In genomic region chr9:37761728-37762127, GRCm38 (mm10) we compare ENCODE assay signal across 31 mouse cellular contexts. TPM values are rescaled to one million over a fixed set of nuclear protein-coding genes. Genes with fewer than 3 reads are reported as not detected.
"Had no signal": no experiment of that assay in that cellular context is flagged by ENCODE, and none has a peak within 500 bp of the region (broad histone marks: within the 10 kb centered on the region; RNA-seq: fewer than 3 reads in every experiment).

No protein-coding gene starts in this region.

- H3K4me2 ChIP-seq: liver, embryonic 13.5 days; midbrain, embryonic 11.5 days; midbrain, embryonic 15.5 days; neural tube, embryonic 13.5 days had no signal

- H3K9me3 ChIP-seq: liver, embryonic 13.5 days; midbrain, embryonic 15.5 days; neural tube, embryonic 13.5 days had no signal

- H3K27me3 ChIP-seq: liver, embryonic 13.5 days; midbrain, embryonic 15.5 days; neural tube, embryonic 13.5 days had no signal

- H3K27ac ChIP-seq: liver, embryonic 13.5 days; midbrain, embryonic 15.5 days; neural tube, embryonic 13.5 days had no signal

- H3K9ac ChIP-seq: liver, embryonic 13.5 days; midbrain, embryonic 15.5 days; neural tube, embryonic 13.5 days had no signal

- H3K4me3 ChIP-seq: liver, embryonic 13.5 days; midbrain, embryonic 15.5 days; myocyte; neural tube, embryonic 13.5 days had no signal

- ATAC-seq: midbrain, embryonic 15.5 days had no signal

- DNase-seq: kidney, adult 9 months; kidney, postnatal 14 days; kidney, postnatal 4 days; left cerebral cortex, postnatal 4 days; liver, embryonic 13.5 days; lung, adult 2 months; lung, postnatal 14 days; lung, postnatal 4 days; retina, postnatal 1 day; thymus, adult 2 months; thymus, postnatal 14 days had no signal

- H3K36me3 ChIP-seq: liver, embryonic 13.5 days; midbrain, embryonic 15.5 days; neural tube, embryonic 13.5 days had no signal

- H3K4me1 ChIP-seq: liver, embryonic 13.5 days; midbrain, embryonic 15.5 days; neural tube, embryonic 13.5 days had no signal

RNA-seq across cellular contexts. Expression of gene Olfr875, which starts 9.9 kb away (rescaled TPM):
- total RNA-seq: layer of hippocampus, adult 18-20 months; layer of hippocampus, postnatal 14 days; left cerebral cortex, adult 8-10 months; left cerebral cortex, postnatal 14 days; left cerebral cortex, postnatal 4 days; liver, adult 2 months; megakaryocyte progenitor cell, adult 5-6 weeks; megakaryocyte-erythroid progenitor cell, adult 5-6 weeks; monocyte, adult 5-6 weeks; neutrophil, adult 5-6 weeks had no signal
- polyA plus RNA-seq: liver, adult 2 months; liver, embryonic 13.5 days; liver, embryonic 16.5 days; lung, adult 2 months; lung, embryonic 16.5 days; midbrain, embryonic 11.5 days; myocyte; neural tube, embryonic 13.5 days; small intestine, adult 2 months; spleen, adult 2 months; stomach, embryonic 16.5 days; thymus, adult 2 months had no signal

RNA-seq across cellular contexts. Expression of gene Olfr874, which starts 16.8 kb away (rescaled TPM):
- total RNA-seq: layer of hippocampus, adult 18-20 months; layer of hippocampus, postnatal 14 days; left cerebral cortex, adult 8-10 months; left cerebral cortex, postnatal 14 days; left cerebral cortex, postnatal 4 days; liver, adult 2 months; megakaryocyte progenitor cell, adult 5-6 weeks; megakaryocyte-erythroid progenitor cell, adult 5-6 weeks; monocyte, adult 5-6 weeks; neutrophil, adult 5-6 weeks had no signal
- polyA plus RNA-seq: kidney, embryonic 16.5 days; liver, adult 2 months; liver, embryonic 13.5 days; liver, embryonic 16.5 days; lung, adult 2 months; lung, embryonic 16.5 days; midbrain, embryonic 11.5 days; midbrain, embryonic 15.5 days; myocyte; neural tube, embryonic 13.5 days; small intestine, adult 2 months; spleen, adult 2 months; stomach, embryonic 16.5 days; thymus, adult 2 months had no signal

RNA-seq across cellular contexts. Expression of gene Olfr876, which starts 41.1 kb away (rescaled TPM):
- total RNA-seq: layer of hippocampus, adult 18-20 months; layer of hippocampus, postnatal 14 days; left cerebral cortex, adult 8-10 months; left cerebral cortex, postnatal 14 days; left cerebral cortex, postnatal 4 days; liver, adult 2 months; megakaryocyte progenitor cell, adult 5-6 weeks; megakaryocyte-erythroid progenitor cell, adult 5-6 weeks; monocyte, adult 5-6 weeks; neutrophil, adult 5-6 weeks had no signal
- polyA plus RNA-seq: kidney, embryonic 16.5 days; limb, embryonic 14.5 days; liver, adult 2 months; liver, embryonic 13.5 days; liver, embryonic 16.5 days; lung, adult 2 months; lung, embryonic 16.5 days; midbrain, embryonic 11.5 days; midbrain, embryonic 15.5 days; myocyte; neural tube, embryonic 13.5 days; small intestine, adult 2 months; spleen, adult 2 months; stomach, embryonic 16.5 days; thymus, adult 2 months had no signal

RNA-seq across cellular contexts. Expression of gene Olfr160, which starts 45.7 kb away (rescaled TPM):
- total RNA-seq: layer of hippocampus, adult 18-20 months; layer of hippocampus, postnatal 14 days; left cerebral cortex, adult 8-10 months; left cerebral cortex, postnatal 14 days; left cerebral cortex, postnatal 4 days; liver, adult 2 months; megakaryocyte progenitor cell, adult 5-6 weeks; megakaryocyte-erythroid progenitor cell, adult 5-6 weeks; monocyte, adult 5-6 weeks; neutrophil, adult 5-6 weeks had no signal
- polyA plus RNA-seq: kidney, embryonic 16.5 days; limb, embryonic 14.5 days; liver, adult 2 months; liver, embryonic 13.5 days; liver, embryonic 16.5 days; lung, adult 2 months; lung, embryonic 16.5 days; midbrain, embryonic 11.5 days; midbrain, embryonic 15.5 days; myocyte; neural tube, embryonic 13.5 days; small intestine, adult 2 months; spleen, adult 2 months; stomach, embryonic 16.5 days; thymus, adult 2 months had no signal
